Mouse (Mus musculus) embryonic facial prominence, embryonic 10.5 days (tissue): ENCODE data around the gene Atp7b. TPM values are rescaled to one million over a fixed set of nuclear protein-coding genes. Genes with fewer than 3 reads are reported as not detected.
A peak's percentile ranks its signal among the peaks of the same experiment; 100 is the strongest.

Experiments used
- DNase-seq: peaks from one replicate; pipeline ENCODE4 v3.0.0-alpha.2; 2017; ENCODE audit warnings: low spot score
- H3K27ac ChIP-seq: fragments of 300-500 bp; sonication (generic); replicated peaks from 2 replicates; pipeline ENCODE4 v1.5.1; 2016; ENCODE audit warnings: mild to moderate bottlenecking
- H3K27me3 ChIP-seq: fragments of 300-500 bp; sonication (generic); replicated peaks from 2 replicates; pipeline ENCODE4 v1.6.1; 2016; ENCODE audit warnings: low read depth, mild to moderate bottlenecking; ENCODE audit not compliant: poor library complexity, severe bottlenecking
- H3K36me3 ChIP-seq: fragments of 300-500 bp; sonication (generic); replicated peaks from 2 replicates; pipeline ENCODE4 v1.6.1; 2016; ENCODE audit warnings: mild to moderate bottlenecking, moderate library complexity
- H3K4me1 ChIP-seq: fragments of 300-500 bp; sonication (generic); 2 replicates; pipeline ENCODE4 v1.6.1; 2016
- H3K4me3 ChIP-seq: fragments of 300-500 bp; sonication (generic); 2 replicates; pipeline ENCODE4 v1.5.1; 2016; ENCODE audit warnings: mild to moderate bottlenecking, moderate library complexity
- H3K9me3 ChIP-seq: fragments of 300-500 bp; sonication (generic); 2 replicates; pipeline ENCODE4 v1.6.1; 2016; ENCODE audit warnings: mild to moderate bottlenecking
- WGBS: fragments of 180-500 bp; shearing (Covaris S2); methylation state at CpG from one replicate; pipeline ENCODE4 v1.1.7; 2016; 5-methylcytosine and 5-hydroxymethylcytosine counted together
- polyA plus RNA-seq: library from polyadenylated mRNA; unstranded; fragments of >200 nt; fragmentation: Nextera tagmentation; extraction: Ambion mirVana; gene quantifications from 2 replicates; pipeline ENCODE4 v1.2.1, GENCODE M21; 2016

The Atp7b gene
- polyA plus RNA-seq, 1 experiment from 2014 or later = 1.9 TPM

DNA sequence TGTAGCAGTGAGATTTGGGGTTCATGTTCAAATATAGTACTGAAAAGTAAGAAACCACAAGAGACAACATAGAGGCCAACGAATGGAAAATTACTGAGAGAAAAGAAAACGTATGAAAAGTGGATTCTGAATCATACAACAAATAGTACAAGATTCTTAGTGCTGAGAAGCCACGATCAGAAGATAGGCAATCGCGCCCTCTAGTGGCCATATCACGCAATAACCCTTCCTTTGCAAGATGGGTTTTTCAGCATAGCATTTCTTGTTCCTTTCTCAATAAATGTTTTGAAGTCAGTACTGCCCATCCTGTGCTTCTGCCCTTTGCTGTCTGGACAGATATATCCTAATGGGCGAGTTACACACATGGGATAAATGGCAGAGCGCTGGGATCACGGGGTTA, 104.8 kb downstream of the Atp7b start:
- no peaks in the 10 kb centered on the region for H3K9me3 ChIP-seq
- no peak overlapping the region for H3K27ac ChIP-seq
- no peaks in the 10 kb centered on the region for H3K36me3 ChIP-seq
- no peaks in the 10 kb centered on the region for H3K4me1 ChIP-seq
- no peak overlapping the region for H3K4me3 ChIP-seq
- no peaks in the 10 kb centered on the region for H3K27me3 ChIP-seq
- peak; percentile 54 for DNase-seq
- WGBS = 9% methylated on average over 9 of the region's 9 CpGs

DNA sequence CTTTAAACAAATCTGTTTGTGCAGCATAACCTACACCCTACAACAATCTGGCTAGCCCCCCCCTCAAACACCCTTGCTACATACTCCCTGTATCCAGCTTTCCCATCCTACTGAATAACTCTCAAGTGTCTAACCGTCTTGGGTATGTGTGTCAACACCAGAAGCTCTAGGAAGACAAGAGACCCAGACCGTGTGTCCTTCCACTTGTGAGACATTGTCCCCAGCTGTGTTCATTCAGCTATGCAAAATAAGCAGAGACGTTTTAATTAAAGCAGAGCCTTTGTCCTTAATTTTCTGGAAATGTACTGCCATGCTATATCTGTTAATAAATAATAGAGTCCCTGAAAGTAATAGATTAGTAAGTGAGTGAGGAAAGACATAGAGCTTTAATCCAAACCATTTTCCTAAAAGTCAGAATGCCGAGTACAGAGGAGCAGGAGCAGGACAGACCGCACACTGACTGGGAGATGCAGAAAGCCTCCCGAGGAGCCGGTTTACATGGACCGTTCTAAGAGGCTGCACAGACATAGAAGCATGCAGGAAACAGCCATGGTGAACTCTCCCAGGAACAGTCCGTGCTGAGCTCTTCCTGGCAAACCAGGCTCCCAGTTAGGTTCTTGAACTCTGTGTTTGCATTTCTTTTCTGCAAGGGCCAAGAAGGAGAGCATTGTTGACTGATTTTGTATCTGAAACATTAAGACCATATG, 112.6 kb downstream of the Atp7b start:
- H3K27me3 ChIP-seq = no peaks in the 10 kb centered on the region
- no peaks in the 10 kb centered on the region for H3K36me3 ChIP-seq
- H3K27ac ChIP-seq = no peak overlapping the region
- DNase-seq = no peak
- H3K4me3 ChIP-seq = no peak overlapping the region
- WGBS = 72% methylated on average over 9 of the region's 9 CpGs
- H3K4me1 ChIP-seq = no peaks in the 10 kb centered on the region
- no peaks in the 10 kb centered on the region for H3K9me3 ChIP-seq

DNA sequence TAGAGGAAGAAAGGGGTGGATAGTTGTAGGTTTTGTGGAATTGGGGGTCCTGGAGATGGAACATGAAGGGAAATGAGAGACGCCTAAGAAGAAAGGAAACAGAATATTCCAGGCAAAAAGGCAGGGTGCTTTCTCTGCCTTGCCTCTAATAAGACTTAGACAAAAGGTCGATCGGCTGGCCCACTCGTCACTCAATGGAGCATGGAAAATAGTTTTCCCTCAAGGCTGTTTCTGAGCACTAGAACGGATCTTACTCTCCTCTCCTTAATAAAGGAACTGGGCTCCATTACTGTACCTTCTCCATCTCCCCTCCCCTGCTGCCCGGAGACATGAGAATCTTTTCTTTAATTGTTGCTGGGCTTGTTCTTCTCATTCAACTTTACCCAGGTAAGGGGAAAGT, 113.6 kb downstream of the Atp7b start, which contains the start of gene Defb13:
Defb13 (plus strand) TSS at position 301 of the 400 bp plus-strand sequence.
- no peaks in the 10 kb centered on the region for H3K4me1 ChIP-seq
- no peaks in the 10 kb centered on the region for H3K27me3 ChIP-seq
- no peaks in the 10 kb centered on the region for H3K9me3 ChIP-seq
- H3K36me3 ChIP-seq = no peaks in the 10 kb centered on the region
- no peak within 1 kb of the TSS for H3K4me3 ChIP-seq
- 79% methylated on average over 6 of the region's 6 CpGs for WGBS
- no peak for DNase-seq
- no peak within 1 kb of the TSS for H3K27ac ChIP-seq

Other genes starting within 250 kb of the Atp7b start
- not detected in 2 replicates for gene Defb50, start 236.8 kb downstream of the Atp7b start, polyA plus RNA-seq
- not detected in 2 replicates for gene Defb2, start 220.4 kb downstream of the Atp7b start, polyA plus RNA-seq
- not detected in 2 replicates for gene Defb10, start 201.4 kb downstream of the Atp7b start, polyA plus RNA-seq
- not detected in 2 replicates for gene Defb9, start 174.9 kb downstream of the Atp7b start, polyA plus RNA-seq
- gene Defb11, start 153.9 kb downstream of the Atp7b start, polyA plus RNA-seq = 0.82 TPM in 1 of 2 replicates, not detected in the other
- gene Defb15, start 127.6 kb downstream of the Atp7b start, polyA plus RNA-seq = not detected in 2 replicates
- gene Defb35, start 122.0 kb downstream of the Atp7b start, polyA plus RNA-seq = not detected in 2 replicates
- gene Defb13, start 113.5 kb downstream of the Atp7b start, polyA plus RNA-seq = not detected in 2 replicates
- gene Fam90a1a, start 101.6 kb downstream of the Atp7b start, polyA plus RNA-seq = not detected in 2 replicates
- gene Ccdc70, start 90.5 kb downstream of the Atp7b start, polyA plus RNA-seq = not detected in 2 replicates
- gene Alg11, start 416 bp upstream of the Atp7b start, polyA plus RNA-seq = 41.7 and 45.1 TPM in 2 replicates
- 0.15 TPM in 1 of 2 replicates, not detected in the other for gene Nek5, start 64.7 kb upstream of the Atp7b start, polyA plus RNA-seq
- 6.8 and 7.3 TPM in 2 replicates for gene Nek3, start 106.1 kb upstream of the Atp7b start, polyA plus RNA-seq
- 48.6 and 51.9 TPM in 2 replicates for gene Ckap2, start 125.5 kb upstream of the Atp7b start, polyA plus RNA-seq
- 41.7 and 44.5 TPM in 2 replicates for gene Vps36, start 132.5 kb upstream of the Atp7b start, polyA plus RNA-seq
- gene Thsd1, start 167.0 kb upstream of the Atp7b start, polyA plus RNA-seq = 9.8 and 10.5 TPM in 2 replicates
- not detected in 2 replicates for gene Tpte, start 223.1 kb upstream of the Atp7b start, polyA plus RNA-seq